In the genomic region with DNA sequence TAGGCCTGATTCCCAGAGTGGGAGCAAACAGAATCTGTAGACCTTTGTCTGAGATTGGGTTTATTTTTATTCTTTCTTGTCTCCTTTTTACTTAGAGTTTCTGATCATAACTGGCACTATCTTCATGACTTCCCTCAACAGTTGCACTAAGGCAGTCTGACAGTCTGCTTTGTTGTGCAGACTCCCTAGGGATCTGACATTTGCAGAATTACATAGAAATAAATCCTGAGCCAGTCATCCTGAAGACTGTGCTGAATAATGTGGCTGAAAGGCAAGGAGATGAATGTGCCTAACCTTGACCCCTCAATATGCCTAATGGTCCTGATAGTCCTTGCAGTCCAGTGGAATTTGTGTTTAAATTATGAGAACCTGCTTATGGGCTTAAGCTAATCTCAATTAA, we compare ENCODE assay signal across 22 mouse cellular contexts. TPM values are rescaled to one million over a fixed set of nuclear protein-coding genes. Genes with fewer than 3 reads are reported as not detected.
DNase-seq lines count a peak whose midpoint lies in the region; ATAC-seq and TF ChIP-seq lines count a peak whose summit lies in the region.
"Had no signal": no experiment of that assay in that cellular context is flagged by ENCODE, and none has a peak within 500 bp of the region (broad histone marks: within the 10 kb centered on the region; RNA-seq: fewer than 3 reads in every experiment).

No protein-coding gene starts in this region.

- H3K36me3 ChIP-seq in forebrain, postnatal 0 days (ENCODE audit: insufficient read depth) = peaks cover 18% of the 10 kb centered on the region
- peaks cover 25% of the 10 kb centered on the region for H3K36me3 ChIP-seq in forebrain, embryonic 12.5 days (replicated peaks)

- no peak overlapping the region for H3K4me2 ChIP-seq in forebrain, postnatal 0 days (ENCODE audit: low read depth)
- no peak overlapping the region for H3K4me2 ChIP-seq in forebrain, embryonic 12.5 days
- H3K4me2 ChIP-seq: heart, embryonic 15.5 days; hindbrain, embryonic 13.5 days; kidney, embryonic 15.5 days; liver, embryonic 13.5 days had no signal

- H3K4me3 ChIP-seq in forebrain, postnatal 0 days (ENCODE audit: low read depth, low read length) = no peak overlapping the region
- no peak overlapping the region for H3K4me3 ChIP-seq in forebrain, embryonic 12.5 days (replicated peaks)
- H3K4me3 ChIP-seq: gastrocnemius, adult 2 months; heart, embryonic 15.5 days; hindbrain, embryonic 13.5 days; kidney, embryonic 15.5 days; liver, embryonic 13.5 days; megakaryocyte, embryonic 14.5 days had no signal

- TF ChIP-seq CTCF in forebrain, postnatal 0 days (IDR thresholded peaks at IDR 0.05; ENCODE audit: low read depth) = no peak

- no peak overlapping the region for H3K9ac ChIP-seq in forebrain, postnatal 0 days
- no peak overlapping the region for H3K9ac ChIP-seq in forebrain, embryonic 12.5 days
- H3K9ac ChIP-seq: heart, embryonic 15.5 days; hindbrain, embryonic 13.5 days; kidney, embryonic 15.5 days; liver, embryonic 13.5 days had no signal

- H3K27ac ChIP-seq in forebrain, postnatal 0 days (ENCODE audit: low read depth, low read length) = no peak overlapping the region; the same call in 1 of the 2 replicates
- no peak overlapping the region for H3K27ac ChIP-seq in forebrain, embryonic 12.5 days
- H3K27ac ChIP-seq: gastrocnemius, adult 2 months; heart, embryonic 15.5 days; hindbrain, embryonic 13.5 days; kidney, embryonic 15.5 days; liver, embryonic 13.5 days had no signal

- peak; percentile 73; the same call in 1 of the 2 replicates for ATAC-seq in forebrain, postnatal 0 days
- no peak for ATAC-seq in forebrain, embryonic 12.5 days (ENCODE audit: low FRiP score)
- ATAC-seq in frontal cortex, adult (ENCODE audit: low TSS enrichment) = no peak
- ATAC-seq: CD4-positive, CD25-positive, alpha-beta regulatory T cell, adult 4 months; midbrain, embryonic 16.5 days had no signal

- peak; percentile 48 for DNase-seq in adrenal gland, adult 2 months
- no peak for DNase-seq in adrenal gland, postnatal 25 days
- DNase-seq in forebrain, postnatal 0 days = no peak
- DNase-seq in embryo, embryonic 11 days = peak; percentile 19
- DNase-seq in lung, postnatal 14 days = no peak
- no peak for DNase-seq in layer of hippocampus, postnatal 10 days (ENCODE audit: low spot score in 2 of 2)
- DNase-seq: cerebellum, postnatal 10 days; gastrocnemius, adult 2 months; heart, postnatal 36 days; kidney, adult 11 months; kidney, postnatal 4 days; liver, embryonic 13.5 days; lung, adult 2 months; thymus, adult 2 months had no signal

- H3K4me1 ChIP-seq in forebrain, postnatal 0 days (ENCODE audit: insufficient read depth) = no peaks in the 10 kb centered on the region
- H3K4me1 ChIP-seq in forebrain, embryonic 12.5 days = no peaks in the 10 kb centered on the region
- H3K4me1 ChIP-seq: kidney, embryonic 15.5 days had no signal

- no peaks in the 10 kb centered on the region for H3K27me3 ChIP-seq in forebrain, postnatal 0 days (ENCODE audit: insufficient read depth, low read length)
- no peaks in the 10 kb centered on the region for H3K27me3 ChIP-seq in forebrain, embryonic 12.5 days
- H3K27me3 ChIP-seq: heart, embryonic 15.5 days; hindbrain, embryonic 13.5 days; kidney, embryonic 15.5 days; liver, embryonic 13.5 days; megakaryocyte, embryonic 14.5 days had no signal

- H3K9me3 ChIP-seq in forebrain, postnatal 0 days (ENCODE audit: low read length) = no peaks in the 10 kb centered on the region
- H3K9me3 ChIP-seq in forebrain, embryonic 12.5 days = no peaks in the 10 kb centered on the region
- H3K9me3 ChIP-seq: heart, embryonic 15.5 days; hindbrain, embryonic 13.5 days; kidney, embryonic 15.5 days; liver, embryonic 13.5 days; megakaryocyte, embryonic 14.5 days had no signal

RNA-seq across cellular contexts. Expression of a gene that starts 38.5 kb away (rescaled TPM):
- total RNA-seq in adrenal gland, adult 2 months (2021) = 10 to 100 TPM; 17.7 to 22.3 TPM
- 17.5 and 19.5 TPM in 2 replicates for polyA plus RNA-seq in adrenal gland, adult 2 months (2012; rRNA removed)
- total RNA-seq in adrenal gland, postnatal 25 days (2021) = 23.5 and 26.7 TPM in 2 replicates
- 35.3 and 51.9 TPM in 2 replicates for total RNA-seq in forebrain, postnatal 0 days (2014; rRNA removed)
- 13.9 and 21.6 TPM in 2 replicates for polyA plus RNA-seq in forebrain, postnatal 0 days (2015; fragmentation: Nextera tagmentation; extraction: Ambion mirVana)
- 18.8 and 21.8 TPM in 2 replicates for polyA plus RNA-seq in forebrain, embryonic 12.5 days (2016; fragmentation: Nextera tagmentation; extraction: Ambion mirVana)
- total RNA-seq in layer of hippocampus, postnatal 10 days (2021) = 10 to 100 TPM; 42.3 to 50.3 TPM

RNA-seq across cellular contexts. Expression of a gene that starts 53.4 kb away (rescaled TPM):
- 10 to 100 TPM; 29.9 to 78.1 TPM for total RNA-seq in adrenal gland, adult 2 months (2021)
- polyA plus RNA-seq in adrenal gland, adult 2 months (2012; rRNA removed) = 27.6 and 46.9 TPM in 2 replicates
- total RNA-seq in adrenal gland, postnatal 25 days (2021) = 19.8 and 24.9 TPM in 2 replicates
- total RNA-seq in forebrain, postnatal 0 days (2014; rRNA removed) = 17.3 and 24.5 TPM in 2 replicates
- polyA plus RNA-seq in forebrain, postnatal 0 days (2015; fragmentation: Nextera tagmentation; extraction: Ambion mirVana) = 11.0 and 12.2 TPM in 2 replicates
- 5.8 and 6.2 TPM in 2 replicates for polyA plus RNA-seq in forebrain, embryonic 12.5 days (2016; fragmentation: Nextera tagmentation; extraction: Ambion mirVana)
- 10 to 100 TPM; 13.3 to 15.7 TPM for total RNA-seq in layer of hippocampus, postnatal 10 days (2021)

Comparison
In these comparisons a context has a peak if more than half of its experiments do, and no peak if none do; other contexts are left out.
1. DNase-seq: peak in adrenal gland, adult 2 months (single experiment) and embryo, embryonic 11 days (single experiment); none in adrenal gland, postnatal 25 days (single experiment), forebrain, postnatal 0 days (single experiment), lung, postnatal 14 days (single experiment) and layer of hippocampus, postnatal 10 days (0 of 2).